Mouse (Mus musculus): ENCODE results near the gene Ifnab. TPM values are rescaled to one million over a fixed set of nuclear protein-coding genes. Genes with fewer than 3 reads are reported as not detected.
A peak's percentile ranks its signal among the peaks of the same experiment; 100 is the strongest.

Ifnab gene
- polyA plus RNA-seq (2012; rRNA removed): not detected in 2 replicates

- Histone ChIP-seq H3K36me3 (ENCODE audit: control insufficient read depth, insufficient read depth, low read length) (no peaks in the 10 kb centered on the region), H3K27me3 (replicated peaks; ENCODE audit: control insufficient read depth, insufficient read depth, low read length) (no peaks in the 10 kb centered on the region), H3K4me1 (ENCODE audit: control insufficient read depth, insufficient read depth, low read length) (no peaks in the 10 kb centered on the region), H3K27ac (ENCODE audit: insufficient read depth, low read depth, low read length) (no peak within 1 kb of the TSS), H3K4me3 (ENCODE audit: insufficient read depth, low read depth, low read length) (no peak within 1 kb of the TSS)
- no peak for DNase-seq
- TF ChIP-seq CTCF (conservative IDR thresholded peaks at IDR 0.05; ENCODE audit: insufficient read depth, insufficient read length, low read depth, low read length): no peak
- no peak for TF ChIP-seq POLR2A (IDR thresholded peaks at IDR 0.05; ENCODE audit: low read depth, low read length)
- WGBS: 66% methylated on average over 2 of the region's 2 CpGs
These were observed at the start of gene Ifnab for GRCm38 (mm10) chr4:88691259-88691658. TSS of gene Ifnab (minus strand) at chr4:88691359.

- H3K27ac ChIP-seq (ENCODE audit: insufficient read depth, low read depth, low read length): no peak overlapping the region
- 90% methylated on average over 6 of the region's 6 CpGs for WGBS
- no peak overlapping the region for H3K4me3 ChIP-seq (ENCODE audit: insufficient read depth, low read depth, low read length)
- DNase-seq: no peak
- H3K27me3 ChIP-seq (replicated peaks; ENCODE audit: control insufficient read depth, insufficient read depth, low read length): no peaks in the 10 kb centered on the region
- TF ChIP-seq CTCF (conservative IDR thresholded peaks at IDR 0.05; ENCODE audit: insufficient read depth, insufficient read length, low read depth, low read length): no peak
- no peak for TF ChIP-seq POLR2A (IDR thresholded peaks at IDR 0.05; ENCODE audit: low read depth, low read length)
- no peaks in the 10 kb centered on the region for H3K36me3 ChIP-seq (ENCODE audit: control insufficient read depth, insufficient read depth, low read length)
- H3K4me1 ChIP-seq (ENCODE audit: control insufficient read depth, insufficient read depth, low read length): no peaks in the 10 kb centered on the region
These were observed 47.9 kb upstream of the Ifnab start for GRCm38 (mm10) chr4:88739036-88739435.

- Histone ChIP-seq H3K36me3 (ENCODE audit: control insufficient read depth, insufficient read depth, low read length) (no peaks in the 10 kb centered on the region), H3K4me3 (ENCODE audit: insufficient read depth, low read depth, low read length) (no peak overlapping the region), H3K27me3 (replicated peaks; ENCODE audit: control insufficient read depth, insufficient read depth, low read length) (no peaks in the 10 kb centered on the region), H3K27ac (ENCODE audit: insufficient read depth, low read depth, low read length) (no peak overlapping the region), H3K4me1 (ENCODE audit: control insufficient read depth, insufficient read depth, low read length) (no peaks in the 10 kb centered on the region)
- peak; percentile 74 for DNase-seq
- TF ChIP-seq POLR2A (IDR thresholded peaks at IDR 0.05; ENCODE audit: low read depth, low read length): no peak
- peak; percentile 90 for TF ChIP-seq CTCF (conservative IDR thresholded peaks at IDR 0.05; ENCODE audit: insufficient read depth, insufficient read length, low read depth, low read length)
- whole genome bisulfite sequencing: 0% methylated on average over 2 of the region's 2 CpGs
These were observed 47.3 kb upstream of the Ifnab start for GRCm38 (mm10) chr4:88738480-88738879.

- no peak overlapping the region for H3K27ac ChIP-seq (ENCODE audit: insufficient read depth, low read depth, low read length)
- peak; percentile 78 for TF ChIP-seq CTCF (conservative IDR thresholded peaks at IDR 0.05; ENCODE audit: insufficient read depth, insufficient read length, low read depth, low read length)
- no peak for TF ChIP-seq POLR2A (IDR thresholded peaks at IDR 0.05; ENCODE audit: low read depth, low read length)
- WGBS: 0% methylated on average over 1 of the region's 1 CpGs
- 0 out of 2 replicates have a peak, but pooled peaks cover 3% of the 10 kb centered on the region for H3K4me1 ChIP-seq (ENCODE audit: control insufficient read depth, insufficient read depth, low read length)
- H3K27me3 ChIP-seq (replicated peaks; ENCODE audit: control insufficient read depth, insufficient read depth, low read length): no peaks in the 10 kb centered on the region
- H3K36me3 ChIP-seq (ENCODE audit: control insufficient read depth, insufficient read depth, low read length): no peaks in the 10 kb centered on the region
- H3K4me3 ChIP-seq (ENCODE audit: insufficient read depth, low read depth, low read length): no peak overlapping the region
- peak; percentile 68 for DNase-seq
These were observed 36.2 kb upstream of the Ifnab start for GRCm38 (mm10) chr4:88727324-88727723.

GRCm38 (mm10) chr4:88726727-88727126, 35.6 kb upstream of the Ifnab start:
- Histone ChIP-seq H3K4me3 (ENCODE audit: insufficient read depth, low read depth, low read length) (no peak overlapping the region), H3K36me3 (ENCODE audit: control insufficient read depth, insufficient read depth, low read length) (no peaks in the 10 kb centered on the region), H3K27ac (ENCODE audit: insufficient read depth, low read depth, low read length) (no peak overlapping the region), H3K4me1 (ENCODE audit: control insufficient read depth, insufficient read depth, low read length) (0 out of 2 replicates have a peak, but pooled peaks cover 3% of the 10 kb centered on the region), H3K27me3 (replicated peaks; ENCODE audit: control insufficient read depth, insufficient read depth, low read length) (no peaks in the 10 kb centered on the region)
- no peak for DNase-seq
- no peak for TF ChIP-seq POLR2A (IDR thresholded peaks at IDR 0.05; ENCODE audit: low read depth, low read length)
- no peak for TF ChIP-seq CTCF (conservative IDR thresholded peaks at IDR 0.05; ENCODE audit: insufficient read depth, insufficient read length, low read depth, low read length)
- 77% methylated on average over 6 of the region's 6 CpGs for WGBS

- TF ChIP-seq CTCF (conservative IDR thresholded peaks at IDR 0.05; ENCODE audit: insufficient read depth, insufficient read length, low read depth, low read length): no peak
- no peak for TF ChIP-seq POLR2A (IDR thresholded peaks at IDR 0.05; ENCODE audit: low read depth, low read length)
- H3K4me1 ChIP-seq (ENCODE audit: control insufficient read depth, insufficient read depth, low read length): peaks cover 3% of the 10 kb centered on the region; the same call in 1 of the 2 replicates
- H3K36me3 ChIP-seq (ENCODE audit: control insufficient read depth, insufficient read depth, low read length): peaks cover under 1% of the 10 kb centered on the region; the same call in 1 of the 2 replicates
- H3K4me3 ChIP-seq (ENCODE audit: insufficient read depth, low read depth, low read length): peak overlapping the region; percentile 18; the same call in 1 of the 2 replicates
- H3K27ac ChIP-seq (ENCODE audit: insufficient read depth, low read depth, low read length): peak overlapping the region; percentile 96
- DNase-seq: peak; percentile 67
- no peaks in the 10 kb centered on the region for H3K27me3 ChIP-seq (replicated peaks; ENCODE audit: control insufficient read depth, insufficient read depth, low read length)
- WGBS: 22% methylated on average over 8 of the region's 8 CpGs
These were observed 32.4 kb upstream of the Ifnab start for GRCm38 (mm10) chr4:88723497-88724090.

GRCm38 (mm10) chr4:88721791-88722721, 30.9 kb upstream of the Ifnab start, which contains the start of the genes Gm26566 and Klhl9:
TSS of gene Gm26566 (plus strand) at chr4:88721805.
TSS of gene Klhl9 (minus strand) at chr4:88722465.
- Histone ChIP-seq H3K36me3 (ENCODE audit: control insufficient read depth, insufficient read depth, low read length) (peaks cover 3% of the 10 kb centered on the region), H3K4me3 (ENCODE audit: insufficient read depth, low read depth, low read length) (peak within 1 kb of the TSS; percentile 91), H3K4me1 (ENCODE audit: control insufficient read depth, insufficient read depth, low read length) (peaks cover 3% of the 10 kb centered on the region; the same call in 1 of the 2 replicates), H3K27ac (ENCODE audit: insufficient read depth, low read depth, low read length) (peak within 1 kb of the TSS; percentile 99), H3K27me3 (replicated peaks; ENCODE audit: control insufficient read depth, insufficient read depth, low read length) (no peaks in the 10 kb centered on the region)
- DNase-seq: peak; percentile 95
- whole genome bisulfite sequencing: under 1% methylated on average over 82 of the region's 82 CpGs
- TF ChIP-seq POLR2A (IDR thresholded peaks at IDR 0.05; ENCODE audit: low read depth, low read length) (peak; percentile 83), CTCF (conservative IDR thresholded peaks at IDR 0.05; ENCODE audit: insufficient read depth, insufficient read length, low read depth, low read length) (no peak)

All from kidney, adult 2 months (tissue).